Mouse (Mus musculus): Measurements from ENCODE around the gene Mast3. TPM values are rescaled to one million over a fixed set of nuclear protein-coding genes. Genes with fewer than 3 reads are reported as not detected.

Gene Mast3
- polyA plus RNA-seq, 1 experiment from 2014 or later, result 10.0 TPM

DNA sequence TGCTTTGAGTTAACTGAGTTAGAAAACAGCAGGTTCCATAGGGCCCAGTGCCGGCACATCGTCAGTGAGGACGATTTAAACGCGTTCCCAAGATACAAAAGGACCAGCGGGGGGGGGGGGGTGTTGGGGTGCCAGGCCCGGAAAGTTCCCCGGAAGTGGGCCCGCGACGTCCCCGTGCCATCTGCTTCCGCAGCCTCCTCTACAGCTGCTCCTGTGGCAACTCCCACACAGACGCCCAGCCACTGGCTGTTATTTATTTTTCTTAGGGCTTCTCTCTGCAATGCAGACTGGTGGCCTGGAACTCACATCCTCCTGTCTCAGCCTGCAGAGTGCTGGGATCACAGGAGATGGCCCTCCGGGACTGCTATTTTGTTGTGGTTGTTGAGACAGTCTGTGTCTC, 3.7 kb downstream of the Mast3 start:
- Histone ChIP-seq H3K4me1 (ENCODE audit: control insufficient read depth, insufficient read depth, low read length) (peaks cover 27% of the 10 kb centered on the region), H3K27ac (ENCODE audit: low read length) (no peak overlapping the region), H3K27me3 (ENCODE audit: control insufficient read depth, insufficient read depth, low read length) (peaks cover 29% of the 10 kb centered on the region), H3K36me3 (ENCODE audit: control insufficient read depth, insufficient read depth, low read length) (no peaks in the 10 kb centered on the region), H3K9ac (ENCODE audit: low read length) (no peak overlapping the region), H3K9me3 (replicated peaks; ENCODE audit: control insufficient read depth, low read length) (no peaks in the 10 kb centered on the region), H3K4me3 (replicated peaks; ENCODE audit: low read length) (no peak overlapping the region), H3K4me2 (ENCODE audit: low read depth, low read length) (no peak overlapping the region)
- 25% methylated on average over 15 of the region's 15 CpGs for WGBS
- no peak for ATAC-seq (ENCODE audit: insufficient read depth, low FRiP score)

GRCm38 (mm10) chr8:70800648-70801047, 4.2 kb downstream of the Mast3 start:
- Histone ChIP-seq H3K9me3 (replicated peaks; ENCODE audit: control insufficient read depth, low read length) (no peaks in the 10 kb centered on the region), H3K4me2 (ENCODE audit: low read depth, low read length) (no peak overlapping the region), H3K4me3 (replicated peaks; ENCODE audit: low read length) (no peak overlapping the region), H3K4me1 (ENCODE audit: control insufficient read depth, insufficient read depth, low read length) (peaks cover 27% of the 10 kb centered on the region), H3K36me3 (ENCODE audit: control insufficient read depth, insufficient read depth, low read length) (no peaks in the 10 kb centered on the region), H3K27ac (ENCODE audit: low read length) (no peak overlapping the region), H3K9ac (ENCODE audit: low read length) (no peak overlapping the region), H3K27me3 (ENCODE audit: control insufficient read depth, insufficient read depth, low read length) (peaks cover 29% of the 10 kb centered on the region)
- no peak for ATAC-seq (ENCODE audit: insufficient read depth, low FRiP score)
- WGBS, result 54% methylated on average over 10 of the region's 10 CpGs

DNA sequence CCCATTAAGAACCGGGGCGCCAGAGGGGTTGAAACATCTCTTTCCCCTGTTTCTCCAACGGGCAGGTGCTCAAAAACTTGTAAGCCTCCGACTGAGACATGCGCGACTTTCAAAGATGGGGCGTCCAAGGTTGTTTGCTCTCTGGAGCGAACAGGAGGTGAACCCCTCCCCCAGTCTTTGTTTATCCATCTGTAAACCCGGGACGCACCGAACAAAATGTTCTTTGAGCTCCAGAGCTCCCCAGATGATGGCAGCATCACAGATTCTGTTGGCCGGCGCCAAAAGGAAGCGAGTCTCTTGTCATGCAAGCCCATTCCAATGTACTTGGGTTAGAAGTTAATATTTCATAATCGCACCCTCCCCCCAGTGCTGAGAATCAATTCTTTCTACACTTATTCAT, 6.6 kb downstream of the Mast3 start:
- peaks cover 19% of the 10 kb centered on the region for H3K4me1 ChIP-seq (ENCODE audit: control insufficient read depth, insufficient read depth, low read length)
- peaks cover 22% of the 10 kb centered on the region for H3K27me3 ChIP-seq (ENCODE audit: control insufficient read depth, insufficient read depth, low read length)
- peak overlapping the region; percentile 96 for H3K4me2 ChIP-seq (ENCODE audit: low read depth, low read length)
- no peak overlapping the region for H3K27ac ChIP-seq (ENCODE audit: low read length)
- no peaks in the 10 kb centered on the region for H3K9me3 ChIP-seq (replicated peaks; ENCODE audit: control insufficient read depth, low read length)
- ATAC-seq (ENCODE audit: insufficient read depth, low FRiP score), result no peak
- no peaks in the 10 kb centered on the region for H3K36me3 ChIP-seq (ENCODE audit: control insufficient read depth, insufficient read depth, low read length)
- WGBS, result 10% methylated on average over 15 of the region's 15 CpGs
- peak overlapping the region; percentile 68 for H3K9ac ChIP-seq (ENCODE audit: low read length)
- H3K4me3 ChIP-seq (replicated peaks; ENCODE audit: low read length), result peak overlapping the region; percentile 64

- H3K4me3 ChIP-seq (replicated peaks; ENCODE audit: low read length), result peak overlapping the region; percentile 64
- H3K9me3 ChIP-seq (replicated peaks; ENCODE audit: control insufficient read depth, low read length), result no peaks in the 10 kb centered on the region
- H3K4me1 ChIP-seq (ENCODE audit: control insufficient read depth, insufficient read depth, low read length), result peaks cover 28% of the 10 kb centered on the region
- peak overlapping the region; percentile 78 for H3K9ac ChIP-seq (ENCODE audit: low read length)
- under 1% methylated on average over 57 of the region's 57 CpGs for WGBS
- H3K27ac ChIP-seq (ENCODE audit: low read length), result peak overlapping the region; percentile 69
- ATAC-seq (ENCODE audit: insufficient read depth, low FRiP score), result peak; percentile 89
- H3K27me3 ChIP-seq (ENCODE audit: control insufficient read depth, insufficient read depth, low read length), result peaks cover 20% of the 10 kb centered on the region
- H3K36me3 ChIP-seq (ENCODE audit: control insufficient read depth, insufficient read depth, low read length), result no peaks in the 10 kb centered on the region
- H3K4me2 ChIP-seq (ENCODE audit: low read depth, low read length), result peak overlapping the region; percentile 96
These were observed 7.5 kb downstream of the Mast3 start for GRCm38 (mm10) chr8:70797081-70798070.

DNA sequence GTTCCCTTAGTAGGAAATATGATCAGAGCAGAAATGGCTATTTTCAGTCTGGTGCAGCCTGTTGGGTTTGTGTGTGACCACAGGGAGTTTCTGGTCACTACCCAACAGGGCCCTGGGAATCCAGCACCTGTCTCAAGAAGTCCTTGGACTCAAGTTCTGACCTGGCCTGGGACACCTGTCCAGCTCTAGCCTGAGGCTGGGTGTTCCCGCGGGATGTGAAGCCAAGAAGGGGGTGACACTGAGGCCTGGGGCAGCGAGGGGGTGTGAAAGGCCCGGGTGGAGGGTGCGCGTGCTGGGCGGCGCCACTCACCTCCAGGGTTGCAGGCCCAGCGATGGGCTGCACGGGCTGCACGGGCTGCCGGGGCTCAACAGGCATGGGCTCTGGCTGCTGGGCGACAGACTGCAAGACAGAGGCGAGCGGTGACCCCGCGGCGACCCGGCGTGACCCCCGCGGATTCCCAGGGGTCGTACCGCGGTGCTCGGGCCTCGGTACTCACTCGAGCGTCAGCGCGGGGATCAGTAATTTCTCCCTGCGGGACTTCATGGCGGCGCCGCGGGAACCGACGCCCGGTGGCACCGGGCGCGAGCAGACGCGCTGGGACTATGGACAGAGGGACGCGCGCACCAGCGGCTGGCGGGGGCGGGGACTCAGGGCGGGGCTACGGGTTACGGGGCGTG, 8.3 kb downstream of the Mast3 start:
- WGBS, result 2% methylated on average over 54 of the region's 54 CpGs
- Histone ChIP-seq H3K4me3 (replicated peaks; ENCODE audit: low read length) (peak overlapping the region; percentile 64), H3K4me1 (ENCODE audit: control insufficient read depth, insufficient read depth, low read length) (peaks cover 32% of the 10 kb centered on the region), H3K4me2 (ENCODE audit: low read depth, low read length) (peak overlapping the region; percentile 96), H3K9ac (ENCODE audit: low read length) (peak overlapping the region; percentile 78), H3K27me3 (ENCODE audit: control insufficient read depth, insufficient read depth, low read length) (peaks cover 18% of the 10 kb centered on the region), H3K36me3 (ENCODE audit: control insufficient read depth, insufficient read depth, low read length) (no peaks in the 10 kb centered on the region), H3K9me3 (replicated peaks; ENCODE audit: control insufficient read depth, low read length) (no peaks in the 10 kb centered on the region), H3K27ac (ENCODE audit: low read length) (peak overlapping the region; percentile 69; the same call in 1 of the 2 replicates)
- no peak for ATAC-seq (ENCODE audit: insufficient read depth, low FRiP score)

- no peak overlapping the region for H3K27ac ChIP-seq (ENCODE audit: low read length)
- no peak overlapping the region for H3K4me2 ChIP-seq (ENCODE audit: low read depth, low read length)
- no peak overlapping the region for H3K9ac ChIP-seq (ENCODE audit: low read length)
- peaks cover 18% of the 10 kb centered on the region for H3K27me3 ChIP-seq (ENCODE audit: control insufficient read depth, insufficient read depth, low read length)
- peaks cover 44% of the 10 kb centered on the region for H3K4me1 ChIP-seq (ENCODE audit: control insufficient read depth, insufficient read depth, low read length)
- no peak overlapping the region for H3K4me3 ChIP-seq (replicated peaks; ENCODE audit: low read length)
- WGBS, result 82% methylated on average over 2 of the region's 2 CpGs
- ATAC-seq (ENCODE audit: insufficient read depth, low FRiP score), result no peak
- H3K36me3 ChIP-seq (ENCODE audit: control insufficient read depth, insufficient read depth, low read length), result no peaks in the 10 kb centered on the region
- H3K9me3 ChIP-seq (replicated peaks; ENCODE audit: control insufficient read depth, low read length), result no peaks in the 10 kb centered on the region
These were observed 9.5 kb downstream of the Mast3 start for GRCm38 (mm10) chr8:70795370-70795769.

GRCm38 (mm10) chr8:70794215-70794614, 10.6 kb downstream of the Mast3 start:
- Histone ChIP-seq H3K4me2 (ENCODE audit: low read depth, low read length) (no peak overlapping the region), H3K4me1 (ENCODE audit: control insufficient read depth, insufficient read depth, low read length) (peaks cover 48% of the 10 kb centered on the region), H3K36me3 (ENCODE audit: control insufficient read depth, insufficient read depth, low read length) (no peaks in the 10 kb centered on the region; the same call in 1 of the 2 replicates), H3K9me3 (replicated peaks; ENCODE audit: control insufficient read depth, low read length) (no peaks in the 10 kb centered on the region), H3K27me3 (ENCODE audit: control insufficient read depth, insufficient read depth, low read length) (peaks cover 9% of the 10 kb centered on the region), H3K27ac (ENCODE audit: low read length) (no peak overlapping the region), H3K9ac (ENCODE audit: low read length) (no peak overlapping the region), H3K4me3 (replicated peaks; ENCODE audit: low read length) (no peak overlapping the region)
- no peak for ATAC-seq (ENCODE audit: insufficient read depth, low FRiP score)
- WGBS, result 76% methylated on average over 2 of the region's 2 CpGs

DNA sequence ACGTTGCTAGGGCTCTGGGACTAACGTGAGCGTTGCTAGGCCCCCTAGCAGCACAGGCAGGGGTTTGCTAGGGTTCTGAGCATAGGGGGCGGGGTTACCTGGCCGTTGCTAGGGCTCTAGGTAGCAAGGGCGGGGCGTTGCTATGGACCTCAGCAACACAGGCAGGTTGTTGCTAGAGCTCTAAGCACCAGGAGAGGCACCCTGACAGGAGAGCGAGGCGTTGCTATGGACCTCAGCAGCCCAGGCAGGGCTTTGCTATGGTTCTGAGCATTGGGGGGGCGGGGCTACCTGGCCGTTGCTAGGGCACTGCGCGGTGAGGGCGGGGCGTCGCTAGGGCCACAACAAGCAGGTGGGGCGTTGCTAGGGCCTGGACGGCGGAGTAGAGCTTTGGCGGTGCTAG, 12.2 kb downstream of the Mast3 start:
- Histone ChIP-seq H3K9ac (ENCODE audit: low read length) (peak overlapping the region; percentile 96), H3K9me3 (replicated peaks; ENCODE audit: control insufficient read depth, low read length) (no peaks in the 10 kb centered on the region), H3K4me2 (ENCODE audit: low read depth, low read length) (peak overlapping the region; percentile 93), H3K4me1 (ENCODE audit: control insufficient read depth, insufficient read depth, low read length) (peaks cover 41% of the 10 kb centered on the region), H3K4me3 (replicated peaks; ENCODE audit: low read length) (peak overlapping the region; percentile 83), H3K36me3 (ENCODE audit: control insufficient read depth, insufficient read depth, low read length) (peaks cover 11% of the 10 kb centered on the region), H3K27me3 (ENCODE audit: control insufficient read depth, insufficient read depth, low read length) (no peaks in the 10 kb centered on the region), H3K27ac (ENCODE audit: low read length) (peak overlapping the region; percentile 89)
- peak; percentile 46 for ATAC-seq (ENCODE audit: insufficient read depth, low FRiP score)
- under 1% methylated on average over 20 of the region's 20 CpGs for WGBS
